In genomic region chr16:39984205-39984634, GRCm38 (mm10) we compare ENCODE assay signal across 9 mouse cellular contexts. TPM values are rescaled to one million over a fixed set of nuclear protein-coding genes. Genes with fewer than 3 reads are reported as not detected.
A peak's percentile ranks its signal among the peaks of the same experiment; 100 is the strongest.
DNase-seq lines count a peak whose midpoint lies in the region; ATAC-seq and TF ChIP-seq lines count a peak whose summit lies in the region.
"Had no signal": no experiment of that assay in that cellular context is flagged by ENCODE, and none has a peak within 500 bp of the region (broad histone marks: within the 10 kb centered on the region; RNA-seq: fewer than 3 reads in every experiment).

Gene Lsamp, plus strand, starts transcription at chr16:39984361.

- WGBS in heart, embryonic 10.5 days, result under 1% methylated on average over 24 of the region's 24 CpGs
- under 1% methylated on average over 24 of the region's 24 CpGs for WGBS in embryonic facial prominence, embryonic 12.5 days
- 2% methylated on average over 24 of the region's 24 CpGs for WGBS in liver, embryonic 14.5 days (ENCODE audit: insufficient replicate concordance)

- intact Hi-C loops in heart, postnatal 36 days (cut with DNase I), result no loop called here

- no peaks in the 10 kb centered on the region for H3K36me3 ChIP-seq in heart, embryonic 10.5 days
- H3K36me3 ChIP-seq in embryonic facial prominence, embryonic 12.5 days, result no peaks in the 10 kb centered on the region
- no peaks in the 10 kb centered on the region for H3K36me3 ChIP-seq in liver, embryonic 14.5 days (replicated peaks; ENCODE audit: control insufficient read depth, insufficient read depth, low read depth)

- no peak for TF ChIP-seq EP300 in liver, embryonic 14.5 days (IDR thresholded peaks at IDR 0.05; ENCODE audit: low read depth)

- DNase-seq in heart, embryonic 10.5 days (ENCODE audit: low spot score), result peak; percentile 81
- no peak for DNase-seq in heart, adult 9 months (ENCODE audit: low spot score in 2 of 2)
- DNase-seq in heart, postnatal 36 days, result peak; percentile 5 to 14
- DNase-seq in layer of hippocampus, adult 18-20 months (ENCODE audit: low spot score in 2 of 2), result peak; percentile 88 to 97
- DNase-seq in liver, embryonic 14.5 days (ENCODE audit: low read depth in 3 of 3, low spot score in 3 of 3), result no peak
- peak; percentile 16 for DNase-seq in ovary, postnatal 10 days (ENCODE audit: low spot score)

- peak; percentile 91 for ATAC-seq in embryonic facial prominence, embryonic 12.5 days (ENCODE audit: insufficient number of reproducible peaks, insufficient read depth, low FRiP score, low TSS enrichment)
- ATAC-seq in liver, embryonic 14.5 days (ENCODE audit: insufficient read depth), result no peak
- no peak for ATAC-seq in erythroid progenitor cell, adult 5-6 weeks (replicated peaks; ENCODE audit: low FRiP score, poor library complexity, severe bottlenecking)

- peaks cover 4% of the 10 kb centered on the region; the same call in 1 of the 2 replicates for H3K27me3 ChIP-seq in heart, embryonic 10.5 days (ENCODE audit: insufficient read depth, poor library complexity, severe bottlenecking)
- no peaks in the 10 kb centered on the region for H3K27me3 ChIP-seq in embryonic facial prominence, embryonic 12.5 days
- H3K27me3 ChIP-seq in liver, embryonic 14.5 days (ENCODE audit: control insufficient read depth, insufficient read depth, low read length), result no peaks in the 10 kb centered on the region

- H3K4me3 ChIP-seq in heart, embryonic 10.5 days, result peak within 1 kb of the TSS; percentile 66
- peak within 1 kb of the TSS; percentile 51 for H3K4me3 ChIP-seq in embryonic facial prominence, embryonic 12.5 days
- peak within 1 kb of the TSS; percentile 8 to 42; a peak in 3 of 4 replicates for H3K4me3 ChIP-seq in liver, embryonic 14.5 days (ENCODE audit: insufficient read depth in 1 of 2, low read depth in 2 of 2, low read length in 2 of 2)

- peak within 1 kb of the TSS; percentile 99 for H3K4me2 ChIP-seq in embryonic facial prominence, embryonic 12.5 days (replicated peaks)
- peak within 1 kb of the TSS; percentile 37 for H3K4me2 ChIP-seq in liver, embryonic 14.5 days (ENCODE audit: low read depth)

- no peaks in the 10 kb centered on the region for H3K9me3 ChIP-seq in heart, embryonic 10.5 days
- no peaks in the 10 kb centered on the region for H3K9me3 ChIP-seq in embryonic facial prominence, embryonic 12.5 days
- H3K9me3 ChIP-seq in liver, embryonic 14.5 days (ENCODE audit: control insufficient read depth, low read length), result no peaks in the 10 kb centered on the region

- peak; percentile 48; the same call in 1 of the 2 replicates for TF ChIP-seq CTCF in liver, embryonic 14.5 days (IDR thresholded peaks at IDR 0.05; ENCODE audit: low read depth)

- peaks cover 6% of the 10 kb centered on the region; the same call in 1 of the 2 replicates for H3K4me1 ChIP-seq in heart, embryonic 10.5 days
- H3K4me1 ChIP-seq in embryonic facial prominence, embryonic 12.5 days, result peaks cover 6% of the 10 kb centered on the region
- H3K4me1 ChIP-seq in liver, embryonic 14.5 days (replicated peaks; ENCODE audit: control insufficient read depth in 2 of 2, insufficient read depth in 2 of 2, low read length in 1 of 2), result no peaks in the 10 kb centered on the region

- no peak within 1 kb of the TSS for H3K27ac ChIP-seq in heart, embryonic 10.5 days
- H3K27ac ChIP-seq in embryonic facial prominence, embryonic 12.5 days, result no peak within 1 kb of the TSS
- H3K27ac ChIP-seq in liver, embryonic 14.5 days, result no peak within 1 kb of the TSS

- H3K9ac ChIP-seq in embryonic facial prominence, embryonic 12.5 days, result peak within 1 kb of the TSS; percentile 54
- H3K9ac ChIP-seq in liver, embryonic 14.5 days (replicated peaks), result no peak within 1 kb of the TSS

RNA-seq across cellular contexts. Expression of gene Lsamp, which starts in this region (rescaled TPM):
- polyA plus RNA-seq in heart, embryonic 10.5 days (2016; fragmentation: Nextera tagmentation; extraction: Ambion mirVana), result 0.63 and 2.1 TPM in 2 replicates
- 9.7 and 11.5 TPM in 2 replicates for polyA plus RNA-seq in embryonic facial prominence, embryonic 12.5 days (2016; fragmentation: Nextera tagmentation; extraction: Ambion mirVana)
- 1 to 10 TPM; 1.1 to 2.0 TPM for total RNA-seq in heart, postnatal 36 days (2021)
- total RNA-seq in layer of hippocampus, adult 18-20 months (2021), result 100 to 1,000 TPM; 375 to 426 TPM
- 0.03 and 0.05 TPM in 2 replicates for polyA plus RNA-seq in liver, embryonic 14.5 days (2012; rRNA removed)
- polyA plus RNA-seq in liver, embryonic 14.5 days (2014; fragmentation: Nextera tagmentation; extraction: Ambion mirVana), result 0.06 and 0.16 TPM in 2 replicates
- not detected in 2 replicates for total RNA-seq in erythroid progenitor cell, adult 5-6 weeks (2015; ENCODE audit: low replicate concordance)
- not detected in 2 replicates for total RNA-seq in erythroid progenitor cell, adult 5-6 weeks (2017; ENCODE audit: low replicate concordance)
- polyA plus RNA-seq: C2C12 had no signal

Comparison
In these comparisons a context has a peak if more than half of its experiments do, and no peak if none do; other contexts are left out.
1. RNA of gene Lsamp (total RNA-seq): 375 to 426 TPM in layer of hippocampus, adult 18-20 months; 1.1 to 2.0 TPM in heart, postnatal 36 days and not detected in erythroid progenitor cell, adult 5-6 weeks; every median in the first group is over 100 times any median in the second.
2. DNase-seq: peak in heart, embryonic 10.5 days (single experiment), heart, postnatal 36 days (2 of 2), layer of hippocampus, adult 18-20 months (2 of 2) and ovary, postnatal 10 days (single experiment); none in heart, adult 9 months (0 of 2) and liver, embryonic 14.5 days (0 of 3).
3. Peak in every context shown above with its lines, with median percentiles within 50 percentile points of each other: H3K4me3 ChIP-seq.